Mouse (Mus musculus): Measurements from ENCODE around the gene Zfp408. TPM values are rescaled to one million over a fixed set of nuclear protein-coding genes. Genes with fewer than 3 reads are reported as not detected.

The Zfp408 gene
- polyA plus RNA-seq (2016; fragmentation: Nextera tagmentation; extraction: Ambion mirVana) = 12.6 and 12.8 TPM in 2 replicates

- peak within 1 kb of the TSS; percentile 95 for H3K4me2 ChIP-seq
- peaks cover 18% of the 10 kb centered on the region for H3K4me1 ChIP-seq (replicated peaks)
- WGBS = under 1% methylated on average over 44 of the region's 44 CpGs
- H3K27me3 ChIP-seq = no peaks in the 10 kb centered on the region
- H3K27ac ChIP-seq = peak within 1 kb of the TSS; percentile 91
- H3K9me3 ChIP-seq = no peaks in the 10 kb centered on the region
- peak; percentile 86 for ATAC-seq (ENCODE audit: insufficient number of reproducible peaks, insufficient read depth, low FRiP score, low TSS enrichment, low read depth)
- peaks cover 56% of the 10 kb centered on the region for H3K36me3 ChIP-seq
- H3K9ac ChIP-seq (replicated peaks) = peak within 1 kb of the TSS; percentile 97
- peak within 1 kb of the TSS; percentile 93 for H3K4me3 ChIP-seq (replicated peaks)
Measured at GRCm38 (mm10) chr2:91649553-91650359, at the start of gene Zfp408, which contains the start of gene Arhgap1. Zfp408 (minus strand) TSS chr2:91649791. Arhgap1 (plus strand) TSS chr2:91649860.

GRCm38 (mm10) chr2:91699225-91699624 is 49.6 kb upstream of the Zfp408 start:
- Histone ChIP-seq H3K27me3 (no peaks in the 10 kb centered on the region), H3K4me2 (no peak overlapping the region), H3K4me1 (replicated peaks) (no peaks in the 10 kb centered on the region), H3K36me3 (peaks cover 12% of the 10 kb centered on the region), H3K27ac (no peak overlapping the region), H3K9me3 (no peaks in the 10 kb centered on the region), H3K9ac (replicated peaks) (no peak overlapping the region), H3K4me3 (replicated peaks) (no peak overlapping the region)
- WGBS = 94% methylated on average over 1 of the region's 1 CpGs
- no peak for ATAC-seq (ENCODE audit: insufficient number of reproducible peaks, insufficient read depth, low FRiP score, low TSS enrichment, low read depth)

GRCm38 (mm10) chr2:91696225-91696590 is 46.6 kb upstream of the Zfp408 start:
- H3K9me3 ChIP-seq = no peaks in the 10 kb centered on the region
- WGBS = 89% methylated on average over 1 of the region's 1 CpGs
- no peak for ATAC-seq (ENCODE audit: insufficient number of reproducible peaks, insufficient read depth, low FRiP score, low TSS enrichment, low read depth)
- no peak overlapping the region for H3K9ac ChIP-seq (replicated peaks)
- H3K36me3 ChIP-seq = peaks cover 33% of the 10 kb centered on the region
- no peak overlapping the region for H3K4me3 ChIP-seq (replicated peaks)
- no peaks in the 10 kb centered on the region for H3K27me3 ChIP-seq
- no peaks in the 10 kb centered on the region for H3K4me1 ChIP-seq (replicated peaks)
- no peak overlapping the region for H3K4me2 ChIP-seq
- H3K27ac ChIP-seq = no peak overlapping the region

GRCm38 (mm10) chr2:91695436-91696224 is 46.0 kb upstream of the Zfp408 start:
- Histone ChIP-seq H3K4me3 (replicated peaks) (no peak overlapping the region), H3K9ac (replicated peaks) (no peak overlapping the region), H3K4me2 (no peak overlapping the region), H3K4me1 (replicated peaks) (no peaks in the 10 kb centered on the region), H3K36me3 (peaks cover 33% of the 10 kb centered on the region), H3K9me3 (no peaks in the 10 kb centered on the region), H3K27me3 (no peaks in the 10 kb centered on the region), H3K27ac (no peak overlapping the region)
- no peak for ATAC-seq (ENCODE audit: insufficient number of reproducible peaks, insufficient read depth, low FRiP score, low TSS enrichment, low read depth)
- 92% methylated on average over 10 of the region's 10 CpGs for WGBS

DNA sequence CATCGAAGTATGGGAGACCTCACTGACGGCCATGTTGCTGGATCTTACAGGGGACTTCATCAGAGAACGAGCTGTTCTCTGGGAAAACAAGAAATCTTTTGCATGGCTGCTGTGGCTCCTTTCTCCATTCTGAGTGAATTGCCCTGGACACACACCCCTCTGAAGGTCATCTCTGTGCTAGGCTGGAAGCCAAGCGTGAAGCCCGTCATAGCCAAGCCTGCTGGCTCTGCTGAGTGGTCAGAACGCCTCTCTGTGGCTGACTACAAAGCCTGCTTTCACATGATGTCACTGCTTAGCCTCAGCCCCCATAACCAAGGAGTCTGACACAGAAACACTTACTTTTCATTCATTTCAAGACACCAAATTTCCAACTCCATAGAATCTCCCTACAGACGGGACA is 39.9 kb upstream of the Zfp408 start:
- WGBS = 86% methylated on average over 7 of the region's 7 CpGs
- no peak for ATAC-seq (ENCODE audit: insufficient number of reproducible peaks, insufficient read depth, low FRiP score, low TSS enrichment, low read depth)
- Histone ChIP-seq H3K4me3 (replicated peaks) (no peak overlapping the region), H3K4me1 (replicated peaks) (no peaks in the 10 kb centered on the region), H3K36me3 (peaks cover 72% of the 10 kb centered on the region), H3K27me3 (no peaks in the 10 kb centered on the region), H3K9me3 (no peaks in the 10 kb centered on the region), H3K4me2 (no peak overlapping the region), H3K27ac (no peak overlapping the region), H3K9ac (replicated peaks) (no peak overlapping the region)

DNA sequence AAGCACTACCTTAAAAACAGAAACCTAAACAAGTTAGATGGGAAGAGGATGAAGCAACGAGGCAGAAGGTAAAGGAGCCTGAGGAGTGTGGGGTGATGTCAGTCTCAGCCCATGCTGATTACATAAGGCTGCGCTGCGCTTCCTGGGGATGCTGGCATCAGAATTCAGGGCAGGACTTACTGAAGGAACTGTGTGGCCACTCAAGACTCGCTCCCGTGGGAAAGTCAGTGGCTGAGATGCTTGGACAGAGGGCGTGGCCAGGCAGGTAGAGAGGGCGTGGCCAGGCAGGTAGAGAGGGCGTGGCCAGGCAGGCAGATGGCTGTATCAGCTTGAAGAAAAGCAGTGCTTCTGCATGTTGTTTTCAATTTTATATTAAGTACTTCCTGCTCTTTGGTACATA is 34.3 kb upstream of the Zfp408 start:
- WGBS = 77% methylated on average over 8 of the region's 8 CpGs
- Histone ChIP-seq H3K9ac (replicated peaks) (no peak overlapping the region), H3K27ac (no peak overlapping the region), H3K27me3 (no peaks in the 10 kb centered on the region), H3K4me3 (replicated peaks) (no peak overlapping the region), H3K9me3 (no peaks in the 10 kb centered on the region), H3K4me1 (replicated peaks) (no peaks in the 10 kb centered on the region), H3K36me3 (peaks cover 85% of the 10 kb centered on the region), H3K4me2 (no peak overlapping the region)
- ATAC-seq (ENCODE audit: insufficient number of reproducible peaks, insufficient read depth, low FRiP score, low TSS enrichment, low read depth) = no peak

DNA sequence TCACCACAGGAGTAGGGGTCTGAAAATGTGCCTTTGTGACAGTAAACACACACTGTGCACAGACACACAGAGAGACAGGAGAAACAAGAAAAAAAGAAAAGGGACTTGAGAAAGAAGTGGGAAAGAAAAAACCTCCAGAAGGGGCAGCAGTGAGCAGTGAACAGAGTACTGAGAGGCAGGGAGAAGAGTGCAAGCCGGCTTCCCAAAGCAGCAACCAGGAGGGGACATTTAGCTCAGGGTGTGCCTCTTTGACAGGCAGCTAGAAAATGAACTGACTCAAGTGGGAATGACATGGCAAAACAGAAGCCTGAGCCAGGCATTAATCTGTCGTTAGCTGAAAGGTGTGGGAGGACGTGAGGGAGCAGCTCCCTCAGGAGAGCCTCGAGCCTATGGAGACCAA is 33.3 kb upstream of the Zfp408 start:
- peaks cover 86% of the 10 kb centered on the region for H3K36me3 ChIP-seq

GRCm38 (mm10) chr2:91676961-91677360 is 27.4 kb upstream of the Zfp408 start:
- no peak overlapping the region for H3K27ac ChIP-seq
- H3K9me3 ChIP-seq = no peaks in the 10 kb centered on the region
- H3K27me3 ChIP-seq = no peaks in the 10 kb centered on the region
- H3K4me1 ChIP-seq (replicated peaks) = no peaks in the 10 kb centered on the region
- H3K36me3 ChIP-seq = peaks cover 85% of the 10 kb centered on the region
- H3K4me3 ChIP-seq (replicated peaks) = no peak overlapping the region
- H3K4me2 ChIP-seq = no peak overlapping the region
- ATAC-seq (ENCODE audit: insufficient number of reproducible peaks, insufficient read depth, low FRiP score, low TSS enrichment, low read depth) = no peak
- H3K9ac ChIP-seq (replicated peaks) = no peak overlapping the region

More for the DNA sequence above, 33.3 kb upstream of the Zfp408 start:
- no peak for ATAC-seq (ENCODE audit: insufficient number of reproducible peaks, insufficient read depth, low FRiP score, low TSS enrichment, low read depth)
- Histone ChIP-seq H3K27ac (no peak overlapping the region), H3K27me3 (no peaks in the 10 kb centered on the region), H3K4me1 (replicated peaks) (no peaks in the 10 kb centered on the region), H3K4me2 (no peak overlapping the region), H3K9ac (replicated peaks) (no peak overlapping the region), H3K4me3 (replicated peaks) (no peak overlapping the region), H3K9me3 (no peaks in the 10 kb centered on the region)
- WGBS = 65% methylated on average over 4 of the region's 4 CpGs

- Histone ChIP-seq H3K36me3 (peaks cover 84% of the 10 kb centered on the region), H3K9me3 (no peaks in the 10 kb centered on the region), H3K4me1 (replicated peaks) (no peaks in the 10 kb centered on the region), H3K27me3 (no peaks in the 10 kb centered on the region), H3K4me3 (replicated peaks) (no peak overlapping the region), H3K9ac (replicated peaks) (no peak overlapping the region), H3K4me2 (no peak overlapping the region), H3K27ac (no peak overlapping the region)
- no peak for ATAC-seq (ENCODE audit: insufficient number of reproducible peaks, insufficient read depth, low FRiP score, low TSS enrichment, low read depth)
- 83% methylated on average over 2 of the region's 2 CpGs for WGBS
Measured at GRCm38 (mm10) chr2:91676420-91676819, 26.8 kb upstream of the Zfp408 start.

- Histone ChIP-seq H3K4me1 (replicated peaks) (no peaks in the 10 kb centered on the region), H3K9ac (replicated peaks) (no peak overlapping the region), H3K27ac (no peak overlapping the region), H3K4me3 (replicated peaks) (no peak overlapping the region), H3K36me3 (peaks cover 86% of the 10 kb centered on the region), H3K27me3 (no peaks in the 10 kb centered on the region), H3K4me2 (no peak overlapping the region), H3K9me3 (no peaks in the 10 kb centered on the region)
- 90% methylated on average over 5 of the region's 5 CpGs for WGBS
- no peak for ATAC-seq (ENCODE audit: insufficient number of reproducible peaks, insufficient read depth, low FRiP score, low TSS enrichment, low read depth)
Measured at GRCm38 (mm10) chr2:91674895-91675294, 25.3 kb upstream of the Zfp408 start.

- Histone ChIP-seq H3K27me3 (no peaks in the 10 kb centered on the region), H3K36me3 (peaks cover 88% of the 10 kb centered on the region), H3K9me3 (no peaks in the 10 kb centered on the region), H3K9ac (replicated peaks) (no peak overlapping the region), H3K4me2 (no peak overlapping the region), H3K4me1 (replicated peaks) (no peaks in the 10 kb centered on the region), H3K27ac (no peak overlapping the region), H3K4me3 (replicated peaks) (no peak overlapping the region)
- WGBS = 81% methylated on average over 2 of the region's 2 CpGs
- ATAC-seq (ENCODE audit: insufficient number of reproducible peaks, insufficient read depth, low FRiP score, low TSS enrichment, low read depth) = no peak
Measured at GRCm38 (mm10) chr2:91673587-91673986, 24.0 kb upstream of the Zfp408 start.

Measured in limb, embryonic 12.5 days (tissue).